Mouse (Mus musculus) gastrocnemius, adult 2 months (tissue): Measurements from ENCODE around the gene Slc26a1. TPM values are rescaled to one million over a fixed set of nuclear protein-coding genes. Genes with fewer than 3 reads are reported as not detected.

Source experiments
- DNase-seq: peaks from one replicate; pipeline ENCODE4 v3.0.0; 2022
- H3K27ac ChIP-seq: fragments of 200-600 bp; 2 replicates; pipeline ENCODE4 v1.8.1; 2022; ENCODE audit warnings: mild to moderate bottlenecking
- H3K4me3 ChIP-seq: fragments of 200-600 bp; 2 replicates; pipeline ENCODE4 v1.8.1; 2022; ENCODE audit warnings: mild to moderate bottlenecking, moderate library complexity
- CTCF ChIP-seq: fragments of 200-600 bp; IDR thresholded peaks from 2 replicates; pipeline ENCODE4 v1.8.1; 2022; ENCODE audit warnings: antibody characterized with exemption, mild to moderate bottlenecking, moderate library complexity
- intact Hi-C: fragments of 180-260 bp; cut with DNase I; formaldehyde crosslinking; loops from one replicate; pipeline ENCODE4 v1.15.1; 2025
- long read RNA-seq, 2 experiments: library from polyadenylated mRNA; stranded (forward); transcript quantifications; one replicate each; pipeline ENCODE4 v2.0.0; 2021
- total RNA-seq, 2 experiments: library from RNA; stranded (reverse); gene quantifications; 2 replicates each; pipeline ENCODE4 v1.2.3; 2021

Gene Slc26a1
- not detected for total RNA-seq
- long read RNA-seq, experiment 1: 0 reads
- long read RNA-seq, experiment 2: 0 reads

DNA sequence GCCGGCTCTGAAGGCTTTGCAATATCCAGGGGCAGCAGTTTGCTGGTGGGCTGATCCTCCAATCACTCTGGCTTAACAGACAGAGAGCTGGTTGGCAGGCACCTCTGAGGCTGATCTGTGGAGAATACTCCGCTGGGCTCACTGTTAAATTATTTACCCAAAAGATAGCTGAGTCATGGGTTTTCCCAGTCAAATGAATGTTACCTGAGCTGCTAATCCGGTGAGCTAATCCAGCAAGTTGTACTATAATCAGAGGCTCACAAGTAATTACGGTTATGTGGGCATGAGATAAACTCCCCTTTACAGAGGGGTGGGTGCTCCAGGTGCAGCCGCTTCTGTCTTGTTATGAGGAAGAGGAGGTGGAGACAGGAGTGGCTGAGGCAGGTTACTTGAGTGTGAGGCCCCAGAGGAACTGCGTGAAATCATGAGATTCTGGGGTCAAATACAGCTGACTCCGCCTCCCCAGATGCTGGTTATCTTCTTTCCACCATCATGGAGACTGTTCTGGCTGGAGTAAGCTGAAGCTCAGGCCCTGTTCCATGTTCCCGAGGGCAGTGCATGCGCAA lies at the start of gene Slc26a1:
Slc26a1 (minus strand) TSS at position 319 of the 566 bp plus-strand sequence.
- DNase-seq: no peak
- no peak for TF ChIP-seq CTCF
- H3K27ac ChIP-seq: no peak within 1 kb of the TSS
- no peak within 1 kb of the TSS for H3K4me3 ChIP-seq
- intact Hi-C loops: loop anchor here (10.0 kb wide), 1 partner anchor 49 kb away; no protein-coding TSS in a partner anchor

DNA sequence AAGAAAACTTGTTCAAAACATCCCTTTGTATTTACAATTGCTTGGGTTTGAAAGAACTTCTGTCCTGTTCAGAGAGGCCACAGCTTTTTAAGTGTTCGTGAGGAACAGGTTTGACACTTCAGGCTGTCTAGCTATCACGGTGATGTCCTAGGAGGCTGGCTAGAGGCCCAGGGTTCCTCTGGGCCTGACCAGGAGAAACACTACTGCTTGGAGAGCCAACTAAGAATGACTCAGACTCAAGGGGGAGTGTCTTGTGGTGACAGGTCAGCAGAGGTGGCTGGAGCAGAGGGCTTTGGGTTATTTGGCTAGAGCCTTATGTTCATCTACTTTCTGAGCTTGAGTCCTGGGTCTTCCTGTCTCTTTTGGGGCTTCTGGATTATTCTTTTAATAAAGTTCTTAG lies 48.6 kb upstream of the Slc26a1 start:
- Histone ChIP-seq H3K4me3 (no peak overlapping the region), H3K27ac (no peak overlapping the region)
- no peak for DNase-seq
- TF ChIP-seq CTCF: no peak
- intact Hi-C loops: loop anchor here (10.0 kb wide), 1 partner anchor 49 kb away; the partner anchor contains the start of gene Slc26a1

DNA sequence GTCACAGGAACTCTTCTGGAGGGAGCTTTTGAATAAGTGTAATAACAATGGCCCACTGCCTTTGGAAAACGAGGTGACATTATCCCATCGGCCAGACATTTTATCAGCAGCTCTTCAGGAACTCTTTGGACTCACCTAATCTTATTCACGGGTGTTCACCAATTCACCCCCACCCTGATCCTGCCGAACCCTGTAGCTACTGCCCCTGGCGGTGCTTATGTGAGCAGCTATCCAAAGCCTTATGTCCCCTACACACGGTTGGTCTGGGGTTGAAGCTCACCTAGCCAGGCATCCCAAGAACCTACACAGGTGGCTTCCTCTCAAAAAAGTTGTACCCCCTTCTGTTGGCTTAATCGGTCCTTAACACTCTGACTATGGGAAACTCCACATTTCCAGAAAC lies 44.4 kb upstream of the Slc26a1 start:
- no peak overlapping the region for H3K27ac ChIP-seq
- DNase-seq: no peak
- intact Hi-C loops: loop anchor here (10.0 kb wide), 1 partner anchor 45 kb away; the partner anchor contains the start of gene Slc26a1
- no peak overlapping the region for H3K4me3 ChIP-seq
- TF ChIP-seq CTCF: no peak

DNA sequence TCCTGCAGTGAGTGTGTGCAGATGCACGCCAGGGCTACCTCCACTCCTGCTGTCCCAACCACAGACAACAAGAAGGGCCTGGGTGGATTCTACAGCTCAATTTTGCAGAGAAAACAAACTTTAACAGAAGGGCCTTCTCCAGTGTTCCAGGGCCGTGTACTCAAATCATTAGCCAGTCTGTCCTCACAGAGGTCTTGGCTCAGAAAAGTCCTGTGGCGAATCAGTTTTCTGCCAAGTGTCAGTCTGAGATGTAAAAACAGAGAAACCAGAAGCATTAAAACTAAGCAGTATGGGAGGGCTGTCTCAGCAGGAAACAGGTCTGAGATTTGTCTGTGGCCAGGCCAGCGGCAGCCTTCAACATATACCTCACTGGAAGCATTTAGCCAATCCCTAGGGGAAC lies 42.7 kb upstream of the Slc26a1 start:
- Histone ChIP-seq H3K27ac (no peak overlapping the region), H3K4me3 (no peak overlapping the region)
- DNase-seq: no peak
- intact Hi-C loops: no loop called here
- TF ChIP-seq CTCF: no peak

DNA sequence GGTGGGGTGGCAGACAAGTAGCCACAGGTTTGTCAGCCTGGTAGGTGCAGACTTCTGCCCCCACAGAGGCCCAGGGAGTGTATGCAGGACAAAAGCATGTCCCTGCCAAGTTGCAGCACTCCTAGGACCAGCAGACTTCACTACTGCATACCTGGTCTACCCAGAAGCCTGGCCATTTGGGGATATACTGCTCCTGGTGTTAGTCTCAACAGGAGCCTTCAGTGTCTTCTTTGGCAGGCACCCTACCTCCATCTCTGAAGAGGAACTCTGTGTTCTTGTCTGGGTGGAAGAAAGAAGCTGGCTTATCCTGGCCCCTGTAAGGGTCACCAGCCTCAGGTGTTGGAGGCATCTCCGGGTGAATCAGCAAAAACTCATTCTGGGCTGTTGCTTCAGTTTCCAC lies 40.6 kb upstream of the Slc26a1 start:
- DNase-seq: no peak
- H3K27ac ChIP-seq: no peak overlapping the region
- intact Hi-C loops: no loop called here
- no peak overlapping the region for H3K4me3 ChIP-seq
- TF ChIP-seq CTCF: no peak

DNA sequence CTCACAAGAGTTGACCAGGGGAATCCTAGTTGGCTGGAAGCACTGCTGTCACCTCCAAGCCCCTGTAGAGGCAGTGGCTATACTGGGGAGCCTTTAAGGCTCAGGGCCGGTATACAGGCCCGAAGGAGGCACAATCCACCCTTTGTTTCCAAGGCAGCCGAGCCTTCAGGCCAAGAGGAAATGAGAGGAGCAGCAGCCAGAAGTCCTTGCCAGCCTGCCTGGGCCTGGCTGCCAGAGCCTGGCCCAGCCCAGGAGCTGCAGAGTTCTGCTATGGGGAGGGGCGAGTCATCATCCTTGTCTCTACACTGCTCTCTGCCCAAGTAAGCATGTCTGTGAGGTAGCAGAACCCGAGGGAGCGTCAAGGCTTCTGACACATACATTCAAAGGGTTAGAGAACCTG lies 38.8 kb upstream of the Slc26a1 start:
- DNase-seq: peak; percentile 54
- intact Hi-C loops: no loop called here
- H3K27ac ChIP-seq: peak overlapping the region; percentile 62
- TF ChIP-seq CTCF: no peak
- H3K4me3 ChIP-seq: no peak overlapping the region

DNA sequence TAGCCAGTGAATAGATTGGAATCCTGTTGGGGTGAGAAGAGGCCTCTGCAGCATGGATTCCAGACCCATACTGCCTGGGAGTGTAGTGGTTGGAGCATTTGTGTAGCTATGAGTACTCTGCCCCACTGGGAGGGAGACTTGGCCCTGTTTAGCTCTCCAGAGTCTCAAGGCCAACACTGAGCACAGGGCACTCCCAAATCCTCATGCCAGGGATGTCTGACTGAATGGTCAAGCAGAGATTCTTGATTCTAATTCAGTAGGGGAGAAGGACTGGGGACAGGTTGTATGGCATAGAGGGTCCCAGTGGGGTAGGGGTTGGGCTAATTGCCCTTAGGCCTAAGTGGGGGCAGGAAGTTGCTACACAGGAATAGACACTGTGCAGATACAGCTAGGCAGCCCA lies 38.3 kb upstream of the Slc26a1 start:
- no peak for TF ChIP-seq CTCF
- intact Hi-C loops: no loop called here
- DNase-seq: no peak

DNA sequence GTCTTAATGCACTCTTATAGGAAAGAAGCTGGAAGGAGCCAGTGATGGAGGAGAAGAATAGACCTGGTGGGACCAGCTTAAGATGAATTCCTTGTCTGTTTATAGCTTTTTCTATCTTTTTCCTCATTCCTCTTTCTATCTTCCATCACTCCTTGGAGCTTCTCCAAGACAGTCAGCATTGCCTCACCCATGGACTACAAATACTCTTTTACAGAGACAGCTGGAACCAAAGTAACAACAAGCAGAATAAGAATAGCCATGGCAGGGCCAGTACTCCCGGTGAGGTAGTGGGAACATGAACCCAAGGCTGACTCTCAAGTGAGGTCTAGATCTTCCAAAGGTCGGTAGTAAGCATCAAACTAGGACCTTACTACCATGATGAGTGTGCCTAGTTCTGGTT lies 37.7 kb upstream of the Slc26a1 start:
- Histone ChIP-seq H3K4me3 (no peak overlapping the region), H3K27ac (peak overlapping the region; percentile 28)
- no peak for DNase-seq
- no peak for TF ChIP-seq CTCF
- intact Hi-C loops: no loop called here

More for the DNA sequence above, 38.3 kb upstream of the Slc26a1 start:
- no peak overlapping the region for H3K4me3 ChIP-seq
- peak overlapping the region; percentile 62 for H3K27ac ChIP-seq

DNA sequence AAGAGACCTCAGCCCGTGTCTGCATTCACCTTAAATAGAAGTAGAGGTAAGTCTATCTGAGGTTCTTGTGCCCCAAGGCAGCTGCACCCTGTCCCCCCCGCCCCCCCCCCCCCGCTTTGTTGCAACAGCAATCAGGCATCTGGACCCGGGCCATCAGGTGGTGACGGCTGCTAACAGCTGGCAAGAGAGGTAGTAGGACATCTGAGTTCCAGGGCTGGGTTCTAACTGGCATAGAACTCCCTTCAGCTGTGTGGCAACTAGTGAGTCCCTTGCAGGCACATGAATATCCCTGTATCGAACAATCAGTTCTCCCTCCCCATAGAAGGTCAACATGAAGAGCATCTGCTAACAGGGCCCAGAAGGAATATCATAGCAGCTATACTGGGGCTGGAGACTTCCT lies 36.6 kb upstream of the Slc26a1 start:
- TF ChIP-seq CTCF: no peak
- intact Hi-C loops: no loop called here
- H3K4me3 ChIP-seq: no peak overlapping the region
- no peak for DNase-seq
- no peak overlapping the region for H3K27ac ChIP-seq

DNA sequence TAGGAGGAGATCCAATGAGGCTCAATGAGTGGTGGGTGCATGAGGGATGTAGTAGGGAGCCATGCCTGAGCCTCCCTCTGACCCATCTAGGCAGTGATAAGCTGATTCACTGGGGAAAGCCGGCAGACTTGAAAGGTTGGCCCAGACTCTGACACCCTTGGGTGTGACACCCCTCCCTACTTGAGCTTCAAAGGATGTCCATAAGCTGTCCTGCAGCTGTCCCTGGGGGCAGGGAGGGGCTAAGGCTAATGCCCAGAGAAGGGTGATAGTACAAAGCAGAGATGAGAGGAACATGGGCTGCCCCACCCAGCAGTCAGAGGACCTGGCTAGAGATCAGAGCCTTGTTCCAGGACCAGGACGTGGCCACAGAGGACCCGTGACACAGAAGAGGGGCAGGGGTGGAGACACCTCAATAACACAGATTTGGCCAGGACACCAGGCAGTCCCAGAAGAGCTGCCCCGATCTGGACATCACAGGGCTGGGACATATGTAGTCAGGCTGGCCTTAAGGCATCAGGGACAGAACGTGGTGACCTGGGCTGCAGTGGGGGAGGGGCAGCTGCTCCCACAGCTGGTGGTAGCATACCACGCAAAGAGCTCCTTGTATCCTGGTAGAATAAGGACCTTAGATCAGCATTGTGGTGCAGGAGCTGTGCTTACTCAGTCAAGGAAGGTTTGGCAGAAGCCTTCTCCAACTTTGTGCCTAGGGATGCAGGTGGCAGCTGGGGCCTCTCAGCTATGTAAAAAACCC lies 33.8 kb upstream of the Slc26a1 start:
- TF ChIP-seq CTCF: no peak
- DNase-seq: no peak
- H3K27ac ChIP-seq: no peak overlapping the region
- no peak overlapping the region for H3K4me3 ChIP-seq
- intact Hi-C loops: no loop called here

DNA sequence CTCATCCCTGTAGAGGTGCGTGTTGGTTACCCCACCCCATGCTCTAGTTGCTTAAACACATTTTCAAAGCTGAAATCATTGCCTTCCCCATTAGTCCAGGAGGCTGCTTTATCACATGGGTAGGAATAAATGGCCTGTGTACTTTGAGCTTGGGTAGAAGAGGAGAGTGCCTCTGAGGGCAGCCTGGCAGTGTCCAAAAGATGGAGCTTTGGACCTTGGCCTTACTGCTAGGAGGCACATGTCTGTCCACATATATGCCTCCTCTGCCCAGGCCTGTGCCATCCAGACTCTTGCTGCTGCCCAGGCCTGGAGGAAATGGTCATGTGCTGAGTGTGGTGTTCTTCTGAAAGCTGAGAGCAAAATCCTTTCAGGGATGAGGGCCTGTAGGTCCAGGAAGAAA lies 33.0 kb upstream of the Slc26a1 start:
- no peak overlapping the region for H3K4me3 ChIP-seq
- TF ChIP-seq CTCF: no peak
- intact Hi-C loops: no loop called here
- H3K27ac ChIP-seq: no peak overlapping the region
- no peak for DNase-seq

DNA sequence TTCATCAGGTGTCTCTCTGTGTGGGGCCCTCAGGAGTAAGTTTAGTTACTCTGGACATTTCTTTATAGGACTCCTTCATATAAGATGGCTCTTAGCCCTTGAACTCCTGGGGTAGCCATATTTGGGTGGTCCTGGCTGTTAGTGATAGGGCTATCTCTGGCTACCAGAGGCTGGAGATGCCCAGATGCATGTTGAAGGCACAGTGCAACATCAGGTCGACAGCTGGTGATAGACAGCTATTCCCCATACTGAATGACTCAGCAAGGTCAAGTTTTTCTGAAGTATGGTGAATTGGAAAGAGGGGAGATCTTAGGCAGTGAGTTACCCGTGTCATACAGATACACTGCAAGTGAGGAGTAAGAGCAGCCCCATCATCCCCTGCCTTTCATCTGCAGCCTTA lies 32.4 kb upstream of the Slc26a1 start:
- intact Hi-C loops: no loop called here
- Histone ChIP-seq H3K4me3 (no peak overlapping the region), H3K27ac (no peak overlapping the region)
- no peak for DNase-seq
- no peak for TF ChIP-seq CTCF

DNA sequence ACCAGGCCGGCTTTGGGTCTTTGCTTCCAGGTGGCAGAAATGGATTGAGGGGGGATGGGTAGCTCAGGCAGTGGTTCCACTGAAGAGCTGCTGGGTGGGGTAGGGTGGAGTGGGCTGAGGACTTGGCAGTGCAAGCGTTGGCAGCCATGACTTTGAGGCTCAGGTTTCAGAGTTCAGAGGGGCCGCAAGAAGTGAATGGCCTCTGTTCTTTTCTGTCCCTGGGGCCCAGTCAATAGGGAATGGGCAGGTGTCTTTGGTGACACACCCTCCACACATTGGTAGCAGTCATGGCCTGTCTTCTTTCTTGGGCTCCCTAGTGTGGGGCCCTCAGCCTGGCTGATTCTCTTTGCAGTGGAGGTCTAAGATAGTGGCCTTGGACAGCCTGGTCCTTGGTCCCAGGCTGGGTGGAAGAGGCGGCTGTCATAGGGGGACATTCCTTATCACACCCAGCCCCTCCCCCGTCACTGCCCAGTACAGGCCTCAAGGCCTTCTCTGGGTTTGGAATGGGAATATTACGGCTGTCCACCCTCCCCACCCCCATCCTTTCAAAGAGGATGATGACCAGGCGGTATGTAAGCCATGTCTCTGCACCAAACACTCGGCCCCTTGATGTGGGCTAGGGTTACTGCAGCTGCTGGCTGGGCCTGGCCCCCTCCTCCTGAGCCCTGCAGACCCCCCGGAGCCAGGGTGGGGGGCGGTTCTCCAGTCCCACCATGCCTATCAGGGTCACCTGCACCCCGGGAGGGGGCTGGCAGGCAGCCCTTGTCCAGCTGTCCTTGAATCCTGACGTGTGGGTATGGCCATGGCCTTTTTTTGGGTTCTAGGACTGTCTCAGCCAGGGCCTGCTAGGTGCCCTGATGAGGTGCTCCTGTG lies 28.6 kb upstream of the Slc26a1 start:
- intact Hi-C loops: no loop called here
- TF ChIP-seq CTCF: no peak
- no peak for DNase-seq
- Histone ChIP-seq H3K4me3 (no peak overlapping the region), H3K27ac (no peak overlapping the region)
